7 mouse cellular contexts compared by ENCODE assay signal in the genomic region with DNA sequence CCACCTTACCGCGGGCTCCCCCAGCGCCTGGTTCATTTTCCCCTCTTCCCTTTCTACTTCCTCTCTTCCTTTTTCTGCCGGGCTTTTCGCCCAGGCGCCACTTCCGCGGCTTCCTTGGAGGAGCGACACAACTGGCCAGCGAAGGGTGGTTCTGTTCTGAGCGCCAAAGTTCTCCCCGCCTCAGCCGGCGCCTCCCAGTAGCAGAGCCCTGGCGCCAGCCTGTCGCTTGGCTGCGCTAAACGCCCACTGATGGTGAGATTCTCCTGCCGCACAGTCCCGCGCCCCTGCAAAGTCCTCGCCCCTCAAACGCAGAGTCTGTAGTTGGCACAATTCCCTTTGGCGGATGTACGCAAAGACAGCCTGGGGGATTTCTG. TPM values are rescaled to one million over a fixed set of nuclear protein-coding genes. Genes with fewer than 3 reads are reported as not detected.
DNase-seq lines count a peak whose midpoint lies in the region; ATAC-seq and TF ChIP-seq lines count a peak whose summit lies in the region.

A gene (minus strand): TSS at position 133 of the 374 bp plus-strand sequence.

- no peaks in the 10 kb centered on the region for H3K36me3 ChIP-seq in intestine, postnatal 0 days (ENCODE audit: control insufficient read depth, insufficient read depth)
- no peaks in the 10 kb centered on the region for H3K36me3 ChIP-seq in midbrain, embryonic 14.5 days (ENCODE audit: control insufficient read depth, insufficient read depth, low read length)

- no peaks in the 10 kb centered on the region for H3K4me1 ChIP-seq in intestine, postnatal 0 days (replicated peaks; ENCODE audit: control insufficient read depth, insufficient read depth, low read length)
- peaks cover 6% of the 10 kb centered on the region; the same call in 1 of the 2 replicates for H3K4me1 ChIP-seq in midbrain, embryonic 14.5 days (ENCODE audit: control insufficient read depth, insufficient read depth, low read length)

- peaks cover 39% of the 10 kb centered on the region for H3K27me3 ChIP-seq in intestine, postnatal 0 days (replicated peaks; ENCODE audit: control insufficient read depth, insufficient read depth, low read length)
- H3K27me3 ChIP-seq in midbrain, embryonic 14.5 days (ENCODE audit: control insufficient read depth, insufficient read depth, low read length): peaks cover 17% of the 10 kb centered on the region; the same call in 1 of the 2 replicates

- no peak within 1 kb of the TSS for H3K27ac ChIP-seq in intestine, postnatal 0 days (ENCODE audit: low read depth, low read length)
- peak within 1 kb of the TSS; percentile 72 for H3K27ac ChIP-seq in midbrain, embryonic 14.5 days (replicated peaks; ENCODE audit: low read depth, low read length)

- no peaks in the 10 kb centered on the region for H3K9me3 ChIP-seq in intestine, postnatal 0 days (ENCODE audit: control insufficient read depth)
- H3K9me3 ChIP-seq in midbrain, embryonic 14.5 days (ENCODE audit: control insufficient read depth, low read length): no peaks in the 10 kb centered on the region

- ATAC-seq in intestine, postnatal 0 days: no peak
- peak; percentile 88 for ATAC-seq in midbrain, embryonic 14.5 days (ENCODE audit: low FRiP score, low TSS enrichment)

- peak; percentile 82 for DNase-seq in brain, embryonic 18.5 days (ENCODE audit: low read depth, low spot score)
- peak; percentile 88 for DNase-seq in embryo, embryonic 11 days
- peak; percentile 89 for DNase-seq in heart, adult 11 months
- peak; percentile 77 to 84 for DNase-seq in left cerebral cortex, postnatal 14 days (ENCODE audit: low spot score in 2 of 2)
- peak; percentile 91 for DNase-seq in midbrain, embryonic 14.5 days
- DNase-seq in urinary bladder, postnatal 25 days (ENCODE audit: low spot score): peak; percentile 6

- intact Hi-C loops in left cerebral cortex, postnatal 14 days (cut with DNase I): loop anchor here (10.0 kb wide), 1 partner anchor 161 kb away; a partner anchor contains a TSS

- 1% methylated on average over 25 of the region's 25 CpGs for WGBS in intestine, postnatal 0 days
- under 1% methylated on average over 25 of the region's 25 CpGs for WGBS in midbrain, embryonic 14.5 days

- H3K9ac ChIP-seq in intestine, postnatal 0 days (ENCODE audit: low read depth, low read length): no peak within 1 kb of the TSS
- peak within 1 kb of the TSS; percentile 65 for H3K9ac ChIP-seq in midbrain, embryonic 14.5 days (replicated peaks; ENCODE audit: low read length)

- H3K4me3 ChIP-seq in intestine, postnatal 0 days (ENCODE audit: low read depth, low read length): peak within 1 kb of the TSS; percentile 38
- peak within 1 kb of the TSS; percentile 64 for H3K4me3 ChIP-seq in midbrain, embryonic 14.5 days (replicated peaks; ENCODE audit: low read depth, low read length)

- H3K4me2 ChIP-seq in intestine, postnatal 0 days (replicated peaks; ENCODE audit: low read depth): peak within 1 kb of the TSS; percentile 64
- H3K4me2 ChIP-seq in midbrain, embryonic 14.5 days (ENCODE audit: low read length): peak within 1 kb of the TSS; percentile 96

- TF ChIP-seq CTCF in intestine, postnatal 0 days (IDR thresholded peaks at IDR 0.05; ENCODE audit: low read depth): peak; percentile 70

RNA-seq across cellular contexts. Expression of the gene that starts here (rescaled TPM):
- 0.26 TPM in 2 replicates for polyA plus RNA-seq in intestine, postnatal 0 days (2015; fragmentation: Nextera tagmentation; extraction: Ambion mirVana)
- 10 to 100 TPM; 51.7 to 57.0 TPM for total RNA-seq in left cerebral cortex, postnatal 14 days (2021)
- 25.7 and 25.8 TPM in 2 replicates for polyA plus RNA-seq in midbrain, embryonic 14.5 days (2014; fragmentation: Nextera tagmentation; extraction: Ambion mirVana)

Comparison
In these comparisons a context has a peak if more than half of its experiments do, and no peak if none do; other contexts are left out.
1. RNA of the gene that starts here (polyA plus RNA-seq): 25.7 to 25.8 TPM in midbrain, embryonic 14.5 days; 0.26 TPM in intestine, postnatal 0 days; every median in the first group is over 10 times any median in the second.
2. DNase-seq: peak in every context shown above with its lines; median percentile 91 in midbrain, embryonic 14.5 days; 89 in heart, adult 11 months; 88 in embryo, embryonic 11 days; 82 in brain, embryonic 18.5 days; 80 in left cerebral cortex, postnatal 14 days; 6 in urinary bladder, postnatal 25 days.